Mouse (Mus musculus) stomach, adult 2 months (tissue): ENCODE measurements around the gene Abraxas2. TPM values are rescaled to one million over a fixed set of nuclear protein-coding genes. Genes with fewer than 3 reads are reported as not detected.

ENCODE experiments used
- polyA plus RNA-seq: library from polyadenylated mRNA; depleted of rRNA; stranded (reverse); fragments of >200 nt; gene quantifications from 2 replicates; pipeline ENCODE4 v1.2.3, GENCODE M21; 2012; rRNA removed

Gene Abraxas2
- 3.0 and 3.8 TPM in 2 replicates for polyA plus RNA-seq

GRCm38 (mm10) chr7:132859042-132859958 lies at the start of gene Abraxas2:
Gene Abraxas2 (plus strand): TSS chr7:132859225.

GRCm38 (mm10) chr7:132813416-132814088 lies 45.5 kb upstream of the Abraxas2 start, which contains the start of gene Fam53b:
Gene Fam53b (minus strand): TSS chr7:132813886.

GRCm38 (mm10) chr7:132852173-132852844 lies 6.7 kb upstream of the Abraxas2 start, which contains the start of gene Eef1akmt2:
Gene Eef1akmt2 (minus strand): TSS chr7:132852673.

GRCm38 (mm10) chr7:132930850-132931559 lies 72.0 kb downstream of the Abraxas2 start, which contains the start of gene Zranb1:
Gene Zranb1 (plus strand): TSS chr7:132931142.

Other genes starting within 250 kb of the Abraxas2 start
- gene Lhpp, start 248.6 kb upstream of the Abraxas2 start, polyA plus RNA-seq = 6.7 and 7.4 TPM in 2 replicates
- 11.8 and 17.0 TPM in 2 replicates for gene Fam53b, start 45.3 kb upstream of the Abraxas2 start, polyA plus RNA-seq
- 0.99 and 1.1 TPM in 2 replicates for gene Eef1akmt2, start 6.6 kb upstream of the Abraxas2 start, polyA plus RNA-seq
- gene Zranb1, start 71.9 kb downstream of the Abraxas2 start, polyA plus RNA-seq = 1.2 and 1.4 TPM in 2 replicates